Mouse (Mus musculus): ENCODE data around the gene Dnmt1.

GRCm38 (mm10) chr9:20893590-20894343, 65.9 kb downstream of the Dnmt1 start:
- TF ChIP-seq GATA1 (IDR thresholded peaks at IDR 0.05; ENCODE audit: borderline replicate concordance, low read length): no peak
- TF ChIP-seq FLI1 (IDR thresholded peaks at IDR 0.05; ENCODE audit: low read length): no peak

Measured in megakaryocyte, embryonic 14.5 days (primary cell).